ENCODE assay signal across 35 mouse cellular contexts in genomic region chr3:51685539-51685938, GRCm38 (mm10). TPM values are rescaled to one million over a fixed set of nuclear protein-coding genes. Genes with fewer than 3 reads are reported as not detected.
"Had no signal": no experiment of that assay in that cellular context is flagged by ENCODE, and none has a peak within 500 bp of the region (broad histone marks: within the 10 kb centered on the region; RNA-seq: fewer than 3 reads in every experiment).

No protein-coding gene starts in this region.

- H3K4me2 ChIP-seq: heart, embryonic 11.5 days; heart, embryonic 12.5 days; heart, embryonic 13.5 days; heart, embryonic 15.5 days; hindbrain, embryonic 12.5 days; hindbrain, embryonic 13.5 days; hindbrain, embryonic 14.5 days; hindbrain, embryonic 15.5 days; intestine, embryonic 15.5 days; kidney, embryonic 15.5 days had no signal

- H3K4me1 ChIP-seq: heart, embryonic 10.5 days; heart, embryonic 12.5 days; heart, embryonic 15.5 days; hindbrain, embryonic 10.5 days; hindbrain, embryonic 12.5 days; hindbrain, embryonic 13.5 days; hindbrain, embryonic 15.5 days; intestine, embryonic 15.5 days; kidney, embryonic 15.5 days had no signal

- H3K9ac ChIP-seq: heart, embryonic 12.5 days; heart, embryonic 13.5 days; heart, embryonic 15.5 days; hindbrain, embryonic 12.5 days; hindbrain, embryonic 13.5 days; hindbrain, embryonic 14.5 days; hindbrain, embryonic 15.5 days; intestine, embryonic 15.5 days; kidney, embryonic 15.5 days had no signal

- H3K27ac ChIP-seq: heart, embryonic 10.5 days; heart, embryonic 13.5 days; heart, embryonic 15.5 days; hindbrain, embryonic 10.5 days; hindbrain, embryonic 12.5 days; hindbrain, embryonic 13.5 days; hindbrain, embryonic 14.5 days; hindbrain, embryonic 15.5 days; hindbrain, postnatal 0 days; intestine, embryonic 15.5 days; kidney, embryonic 15.5 days; kidney, postnatal 0 days; layer of hippocampus, adult 2 months; left cerebral cortex, adult 2 months had no signal

- H3K9me3 ChIP-seq: heart, embryonic 10.5 days; heart, embryonic 12.5 days; heart, embryonic 13.5 days; heart, embryonic 15.5 days; hindbrain, embryonic 10.5 days; hindbrain, embryonic 12.5 days; hindbrain, embryonic 13.5 days; hindbrain, embryonic 15.5 days; intestine, embryonic 15.5 days; kidney, embryonic 15.5 days had no signal

- DNase-seq: heart, postnatal 10 days; heart, postnatal 14 days; heart, postnatal 36 days; heart, postnatal 4 days; kidney, adult 11 months; kidney, adult 18-20 months; kidney, adult 2 months; kidney, adult 8-10 months; kidney, adult 9 months; kidney, postnatal 10 days; kidney, postnatal 14 days; kidney, postnatal 25 days; kidney, postnatal 36 days; kidney, postnatal 4 days; layer of hippocampus, adult 9-11 months; layer of hippocampus, postnatal 36 days had no signal

- H3K4me3 ChIP-seq: heart, embryonic 10.5 days; heart, embryonic 12.5 days; heart, embryonic 13.5 days; heart, embryonic 15.5 days; hindbrain, embryonic 10.5 days; hindbrain, embryonic 12.5 days; hindbrain, embryonic 13.5 days; hindbrain, embryonic 15.5 days; intestine, embryonic 15.5 days; kidney, embryonic 15.5 days; layer of hippocampus, adult 2 months; left cerebral cortex, adult 2 months had no signal

- H3K27me3 ChIP-seq: heart, embryonic 12.5 days; heart, embryonic 13.5 days; heart, embryonic 15.5 days; hindbrain, embryonic 12.5 days; hindbrain, embryonic 13.5 days; hindbrain, embryonic 15.5 days; intestine, embryonic 15.5 days; kidney, embryonic 15.5 days had no signal

RNA-seq across cellular contexts. Expression of gene Mgst2, which starts 25.4 kb away (rescaled TPM):
- total RNA-seq: hindbrain, postnatal 0 days; layer of hippocampus, adult 18-20 months; layer of hippocampus, adult 2 months; layer of hippocampus, postnatal 14 days; layer of hippocampus, postnatal 25 days; layer of hippocampus, postnatal 36 days; left cerebral cortex, adult 2 months had no signal
- polyA plus RNA-seq: hindbrain, embryonic 10.5 days had no signal
